Mouse (Mus musculus) C2C12 (cell line): ENCODE data around the gene Gfod2.

ENCODE experiments used
- CEBPB ChIP-seq: IDR thresholded peaks from one replicate; pipeline ENCODE4 v1.6.1; 2011; ENCODE audit warnings: low read depth, mild to moderate bottlenecking, control low read depth, moderate library complexity
- CTCF ChIP-seq: IDR thresholded peaks from one replicate; pipeline ENCODE4 v1.5.1; 2011; ENCODE audit not compliant: control insufficient read depth, insufficient read depth, insufficient read length
- FOSL1 ChIP-seq: IDR thresholded peaks from one replicate; pipeline ENCODE4 v1.8.0; 2011; ENCODE audit warnings: mild to moderate bottlenecking, low read length; ENCODE audit not compliant: poor library complexity, insufficient read depth, severe bottlenecking
- MYOD1 ChIP-seq: IDR thresholded peaks from one replicate; pipeline ENCODE4 v1.6.1; 2011; ENCODE audit warnings: low read depth; ENCODE audit not compliant: control insufficient read depth, insufficient read length
- MYOG ChIP-seq: IDR thresholded peaks from one replicate; pipeline ENCODE4 v1.6.1; 2011; ENCODE audit not compliant: control insufficient read depth, insufficient read length; ENCODE audit errors: extremely low read depth
- USF1 ChIP-seq: IDR thresholded peaks from one replicate; pipeline ENCODE4 v1.6.1; 2011; ENCODE audit warnings: low read depth, mild to moderate bottlenecking, control low read depth, moderate library complexity

DNA sequence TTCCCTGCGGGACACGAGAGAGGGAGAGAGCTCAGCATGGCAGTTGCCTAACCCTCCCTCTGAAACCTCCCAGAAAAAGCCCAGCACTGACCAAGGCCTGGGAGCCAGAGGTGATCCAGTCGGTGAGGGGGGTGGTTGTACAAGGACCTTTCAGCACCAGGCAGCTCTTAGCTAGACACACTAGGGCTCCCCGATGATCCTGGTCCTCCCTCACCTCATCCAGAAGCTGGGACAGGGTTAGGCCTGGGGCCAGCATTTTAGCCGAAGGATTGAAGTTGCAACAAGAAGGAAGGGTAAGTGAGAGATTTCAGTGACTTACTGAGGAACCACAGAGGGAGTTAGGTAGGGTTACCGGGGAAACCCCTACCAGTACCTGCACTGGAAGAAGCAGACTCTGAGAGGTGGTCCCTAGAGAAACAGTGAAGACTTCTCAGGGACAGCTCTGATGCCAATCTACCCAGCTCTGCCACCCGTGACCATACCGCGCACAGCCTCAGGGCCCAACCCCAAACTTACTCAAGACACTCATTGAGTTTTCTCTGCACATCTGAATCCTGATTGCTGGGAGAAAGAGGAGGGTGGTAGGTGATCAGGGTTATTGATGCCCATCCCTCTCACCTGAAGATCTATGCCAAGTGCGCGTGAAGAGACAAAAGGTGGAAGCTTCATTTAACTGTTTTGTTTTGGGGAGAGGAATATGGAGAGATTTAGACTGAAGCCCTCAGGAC, 58.8 kb downstream of the Gfod2 start:
- TF ChIP-seq CTCF (no peak), MYOD1 (no peak), CEBPB (no peak), USF1 (no peak), FOSL1 (no peak), MYOG (no peak)
